Mouse (Mus musculus) hindbrain, embryonic 12.5 days (tissue): ENCODE measurements around the gene Coro1b. TPM values are rescaled to one million over a fixed set of nuclear protein-coding genes. Genes with fewer than 3 reads are reported as not detected.
"Not testable (repeated sequence)": the region's sequence is repeated elsewhere in the genome, so short reads cannot be mapped to it uniquely, and the experiment has no call there.

Experiments
- ATAC-seq: fragments of 200-750 bp; cut with Nextera tagmentation; 2 replicates; pipeline ENCODE4 v1.8.0; 2017; ENCODE audit warnings: moderate TSS enrichment; ENCODE audit not compliant: low FRiP score
- H3K27ac ChIP-seq: fragments of 300-500 bp; sonication (generic); 2 replicates; pipeline ENCODE4 v1.5.1; 2016; ENCODE audit warnings: mild to moderate bottlenecking
- H3K27me3 ChIP-seq: fragments of 300-500 bp; sonication (generic); 2 replicates; pipeline ENCODE4 v1.6.1; 2016; ENCODE audit warnings: mild to moderate bottlenecking
- H3K36me3 ChIP-seq: fragments of 300-500 bp; sonication (generic); 2 replicates; pipeline ENCODE4 v1.6.1; 2016; ENCODE audit warnings: mild to moderate bottlenecking
- H3K4me1 ChIP-seq: fragments of 300-500 bp; sonication (generic); 2 replicates; pipeline ENCODE4 v1.6.1; 2016
- H3K4me2 ChIP-seq: fragments of 300-500 bp; sonication (generic); replicated peaks from 2 replicates; pipeline ENCODE4 v1.6.1; 2016; ENCODE audit warnings: mild to moderate bottlenecking
- H3K4me3 ChIP-seq: fragments of 300-500 bp; sonication (generic); 2 replicates; pipeline ENCODE4 v1.5.1; 2016; ENCODE audit warnings: mild to moderate bottlenecking
- H3K9ac ChIP-seq: fragments of 300-500 bp; sonication (generic); 2 replicates; pipeline ENCODE4 v1.6.1; 2016; ENCODE audit warnings: mild to moderate bottlenecking, moderate library complexity
- H3K9me3 ChIP-seq: fragments of 300-500 bp; sonication (generic); replicated peaks from 2 replicates; pipeline ENCODE4 v1.6.1; 2016; ENCODE audit warnings: mild to moderate bottlenecking
- WGBS: fragments of 180-500 bp; shearing (Covaris S2); methylation state at CpG from one replicate; pipeline ENCODE4 v1.1.7; 2016; 5-methylcytosine and 5-hydroxymethylcytosine counted together
- polyA plus RNA-seq: library from polyadenylated mRNA; unstranded; fragments of >200 nt; fragmentation: Nextera tagmentation; extraction: Ambion mirVana; gene quantifications from 2 replicates; pipeline ENCODE4 v1.2.1, GENCODE M21; 2016

Coro1b gene
- polyA plus RNA-seq, 1 experiment from 2014 or later, result 128 TPM

DNA sequence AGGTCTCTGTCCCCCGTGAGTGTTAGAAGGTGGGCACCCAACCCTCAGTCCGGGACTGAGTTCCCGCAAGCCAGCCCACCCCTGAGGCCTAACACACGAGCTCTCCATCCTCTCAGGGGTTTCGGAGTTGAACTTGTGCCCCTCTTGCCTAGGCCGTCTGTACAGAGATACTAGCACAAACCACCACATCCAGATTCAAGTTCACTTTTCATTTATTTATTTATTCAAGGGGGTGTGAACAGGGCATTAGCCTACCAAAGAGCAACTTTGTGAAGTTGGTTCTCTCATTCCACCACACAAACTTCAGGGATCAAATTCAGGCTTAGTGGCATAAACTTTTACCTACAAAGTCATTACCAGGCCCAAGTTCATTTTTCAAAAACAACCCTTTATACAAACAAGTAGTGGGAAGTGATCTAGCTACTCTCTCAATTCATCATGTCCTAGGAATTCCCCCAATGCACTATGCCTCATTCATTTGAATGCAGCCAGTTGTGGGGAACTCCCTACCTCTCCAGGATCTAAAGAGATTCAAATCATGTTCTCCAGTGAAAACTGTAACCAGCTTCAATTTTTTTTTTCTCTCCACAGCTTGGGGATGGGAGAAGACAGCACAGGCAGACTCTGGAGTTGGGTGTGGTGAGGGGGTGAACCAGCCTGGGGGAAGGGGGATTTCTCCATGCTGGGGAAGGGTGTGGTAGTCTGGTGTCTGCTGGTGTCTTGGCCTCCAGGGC lies 13.0 kb upstream of the Coro1b start:
- ATAC-seq, H3K4me3 ChIP-seq, H3K27ac ChIP-seq, H3K9ac ChIP-seq, H3K27me3 ChIP-seq, H3K9me3 ChIP-seq, H3K4me1 ChIP-seq, H3K4me2 ChIP-seq: not testable (repeated sequence)
- H3K36me3 ChIP-seq, result peaks cover 29% of the 10 kb centered on the region
- WGBS, result 82% methylated on average over 6 of the region's 6 CpGs

DNA sequence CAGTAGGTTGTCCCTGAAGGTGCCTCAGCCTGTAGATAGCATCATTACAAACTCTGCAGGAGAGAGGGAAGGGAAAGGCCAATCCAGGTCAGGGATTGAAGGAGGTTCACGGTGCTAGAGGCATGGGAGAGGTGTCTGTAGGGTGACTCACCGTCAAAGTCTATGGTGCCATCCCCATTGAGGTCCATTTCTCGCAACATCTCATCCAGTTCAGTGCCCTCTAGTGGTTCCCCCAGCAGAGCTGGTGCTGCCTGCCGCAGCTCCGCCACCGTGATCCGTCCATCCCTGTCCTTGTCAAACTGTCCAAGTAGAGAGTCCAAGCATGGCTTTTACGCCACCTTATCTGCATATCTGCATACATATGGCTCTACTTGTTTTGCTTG lies 12.5 kb upstream of the Coro1b start:
- not testable (repeated sequence) for H3K4me3 ChIP-seq, H3K27me3 ChIP-seq, ATAC-seq, H3K4me2 ChIP-seq, H3K4me1 ChIP-seq, H3K9me3 ChIP-seq, H3K9ac ChIP-seq, H3K27ac ChIP-seq
- peaks cover 24% of the 10 kb centered on the region for H3K36me3 ChIP-seq
- 20% methylated on average over 8 of the region's 8 CpGs for WGBS

DNA sequence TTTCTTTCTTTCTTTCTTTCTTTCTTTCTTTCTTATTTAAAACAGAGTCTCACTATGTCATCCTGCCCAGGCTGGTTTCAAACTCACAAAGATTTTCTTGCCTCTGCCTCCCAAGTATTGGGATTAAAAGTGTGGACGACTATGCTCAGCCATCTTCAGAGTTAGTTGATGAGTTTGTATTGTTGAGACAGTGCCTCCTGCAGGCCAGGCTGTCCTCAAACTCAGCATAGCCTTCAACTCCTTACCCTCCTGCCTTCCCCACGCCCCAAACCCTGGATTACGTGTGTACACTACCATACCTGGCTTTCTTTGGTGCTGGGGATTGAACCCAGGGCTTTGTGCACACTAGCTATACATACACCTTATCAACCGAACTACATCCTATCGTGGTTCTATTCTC lies 12.0 kb upstream of the Coro1b start:
- 80% methylated on average over 5 of the region's 5 CpGs for WGBS
- no peaks in the 10 kb centered on the region for H3K4me1 ChIP-seq
- H3K36me3 ChIP-seq, result peaks cover 19% of the 10 kb centered on the region
- H3K9ac ChIP-seq, result no peak overlapping the region
- no peak overlapping the region for H3K4me3 ChIP-seq
- no peaks in the 10 kb centered on the region for H3K9me3 ChIP-seq
- H3K4me2 ChIP-seq, result no peak overlapping the region
- ATAC-seq, result no peak
- no peak overlapping the region for H3K27ac ChIP-seq
- H3K27me3 ChIP-seq, result no peaks in the 10 kb centered on the region

DNA sequence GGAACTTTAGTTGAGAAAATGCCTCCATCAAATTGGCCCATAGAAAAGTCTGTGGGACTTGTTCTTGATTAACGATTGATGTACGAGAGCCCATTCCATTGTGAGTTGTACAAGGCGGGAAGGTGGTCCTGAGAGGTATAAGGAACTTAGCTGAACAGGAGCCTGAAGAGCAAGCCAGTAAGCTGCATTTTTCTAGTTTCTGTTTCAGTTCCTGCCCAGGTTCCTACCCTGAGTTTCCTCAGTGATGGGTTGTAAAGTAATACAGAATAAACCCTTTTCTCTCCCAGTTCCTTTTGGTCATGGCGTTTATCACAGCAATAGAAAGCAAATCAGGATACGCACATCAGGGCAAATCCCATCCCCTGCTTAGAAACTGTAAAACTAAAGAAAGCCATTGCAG lies 10.5 kb upstream of the Coro1b start:
- H3K4me3 ChIP-seq, result no peak overlapping the region
- no peaks in the 10 kb centered on the region for H3K4me1 ChIP-seq
- no peaks in the 10 kb centered on the region for H3K27me3 ChIP-seq
- H3K9ac ChIP-seq, result no peak overlapping the region
- WGBS, result 84% methylated on average over 5 of the region's 5 CpGs
- H3K9me3 ChIP-seq, result no peaks in the 10 kb centered on the region
- no peak for ATAC-seq
- no peak overlapping the region for H3K27ac ChIP-seq
- peaks cover 6% of the 10 kb centered on the region; the same call in 1 of the 2 replicates for H3K36me3 ChIP-seq
- no peak overlapping the region for H3K4me2 ChIP-seq

DNA sequence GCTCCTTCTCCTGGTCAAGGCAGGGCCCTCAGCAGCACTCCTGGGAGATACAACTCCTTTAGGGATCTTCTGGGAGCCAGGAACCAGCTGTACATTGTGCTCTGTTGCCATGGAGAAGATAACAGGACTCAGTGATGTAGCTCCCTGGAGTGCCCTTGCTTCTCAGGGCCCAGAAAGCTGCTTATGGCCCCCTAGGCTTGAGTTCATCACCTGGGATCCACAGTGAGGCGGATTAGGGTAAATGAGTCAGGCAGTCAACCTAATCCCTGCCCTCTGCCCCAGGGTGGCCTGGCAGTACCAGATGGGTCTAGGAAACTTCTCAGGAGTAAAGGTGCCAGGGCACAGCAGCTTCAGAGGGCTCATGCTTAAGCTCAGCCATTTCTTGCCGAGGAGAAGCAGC lies 9.0 kb upstream of the Coro1b start, which contains the start of gene Gpr152:
TSS of gene Gpr152 (plus strand) at position 342 of the 400 bp plus-strand sequence.
- Histone ChIP-seq H3K9ac (0 out of 2 replicates have a peak within 1 kb of the TSS, but pooled peaks have one; percentile 8), H3K9me3 (no peaks in the 10 kb centered on the region)

DNA sequence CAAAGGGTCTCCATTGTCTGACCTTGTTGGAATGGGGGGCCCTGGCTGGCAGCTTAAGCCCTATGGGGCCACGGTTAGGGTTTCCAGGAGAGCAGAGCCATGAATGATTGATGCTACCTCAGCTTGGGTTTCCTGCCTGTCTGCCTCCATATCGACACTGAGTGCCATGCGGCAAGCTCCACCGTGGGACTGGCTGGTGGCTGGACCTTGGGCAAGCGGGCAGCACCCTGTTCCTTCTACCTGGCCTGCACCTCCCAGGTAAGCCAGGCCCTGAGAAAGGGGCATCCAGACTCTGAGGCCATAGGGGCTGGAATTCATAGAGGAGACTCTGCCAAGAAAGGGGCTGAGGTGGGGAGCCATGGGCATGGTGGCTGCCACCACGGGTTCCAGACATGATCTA lies 8.3 kb upstream of the Coro1b start:
- Histone ChIP-seq H3K27ac (no peak overlapping the region), H3K9ac (no peak overlapping the region), H3K36me3 (no peaks in the 10 kb centered on the region), H3K4me2 (no peak overlapping the region), H3K4me1 (no peaks in the 10 kb centered on the region), H3K27me3 (no peaks in the 10 kb centered on the region), H3K9me3 (no peaks in the 10 kb centered on the region), H3K4me3 (no peak overlapping the region)
- 84% methylated on average over 6 of the region's 6 CpGs for WGBS
- ATAC-seq, result no peak

More for the DNA sequence above, 9.0 kb upstream of the Coro1b start, which contains the start of gene Gpr152:
- no peak for ATAC-seq
- H3K27me3 ChIP-seq, result no peaks in the 10 kb centered on the region
- no peak within 1 kb of the TSS for H3K4me2 ChIP-seq
- 75% methylated on average over 2 of the region's 2 CpGs for WGBS
- H3K4me1 ChIP-seq, result no peaks in the 10 kb centered on the region
- H3K36me3 ChIP-seq, result no peaks in the 10 kb centered on the region
- no peak within 1 kb of the TSS for H3K4me3 ChIP-seq
- H3K27ac ChIP-seq, result no peak within 1 kb of the TSS

DNA sequence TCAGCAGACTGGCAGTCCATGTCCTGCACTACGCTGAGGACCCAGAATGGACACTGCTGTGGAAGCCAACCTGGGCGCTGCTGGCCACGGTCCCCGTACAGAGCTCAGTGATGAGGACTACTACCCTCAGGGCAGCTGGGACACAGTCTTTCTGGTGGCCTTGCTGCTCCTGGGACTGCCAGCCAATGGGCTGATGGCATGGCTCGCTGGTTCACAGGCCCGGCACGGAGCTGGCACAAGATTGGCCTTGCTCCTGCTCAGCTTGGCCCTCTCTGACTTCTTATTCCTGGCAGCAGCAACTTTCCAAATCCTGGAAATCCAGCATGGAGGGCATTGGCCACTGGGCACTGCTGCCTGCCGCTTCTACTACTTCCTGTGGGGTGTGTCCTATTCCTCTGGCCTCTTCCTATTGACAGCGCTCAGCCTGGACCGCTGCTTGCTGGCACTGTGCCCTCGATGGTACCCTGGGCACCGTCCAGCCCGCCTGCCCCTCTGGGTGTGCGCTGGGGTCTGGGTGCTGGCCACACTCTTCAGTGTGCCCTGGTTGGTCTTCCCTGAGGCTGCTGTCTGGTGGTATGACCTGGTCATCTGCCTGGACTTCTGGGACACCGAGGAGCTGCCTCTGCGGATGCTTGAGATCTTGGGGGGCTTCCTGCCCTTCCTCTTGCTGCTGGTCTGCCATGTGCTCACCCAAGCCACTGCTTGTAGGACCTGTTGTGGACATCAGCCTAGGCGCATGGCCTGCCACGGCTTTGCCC lies 5.8 kb upstream of the Coro1b start:
- peaks cover 2% of the 10 kb centered on the region for H3K4me1 ChIP-seq
- H3K9ac ChIP-seq, result no peak overlapping the region
- H3K4me2 ChIP-seq, result no peak overlapping the region
- H3K4me3 ChIP-seq, result no peak overlapping the region
- H3K9me3 ChIP-seq, result no peaks in the 10 kb centered on the region
- no peaks in the 10 kb centered on the region for H3K27me3 ChIP-seq
- no peak overlapping the region for H3K27ac ChIP-seq
- ATAC-seq, result no peak
- 93% methylated on average over 18 of the region's 18 CpGs for WGBS
- no peaks in the 10 kb centered on the region for H3K36me3 ChIP-seq

DNA sequence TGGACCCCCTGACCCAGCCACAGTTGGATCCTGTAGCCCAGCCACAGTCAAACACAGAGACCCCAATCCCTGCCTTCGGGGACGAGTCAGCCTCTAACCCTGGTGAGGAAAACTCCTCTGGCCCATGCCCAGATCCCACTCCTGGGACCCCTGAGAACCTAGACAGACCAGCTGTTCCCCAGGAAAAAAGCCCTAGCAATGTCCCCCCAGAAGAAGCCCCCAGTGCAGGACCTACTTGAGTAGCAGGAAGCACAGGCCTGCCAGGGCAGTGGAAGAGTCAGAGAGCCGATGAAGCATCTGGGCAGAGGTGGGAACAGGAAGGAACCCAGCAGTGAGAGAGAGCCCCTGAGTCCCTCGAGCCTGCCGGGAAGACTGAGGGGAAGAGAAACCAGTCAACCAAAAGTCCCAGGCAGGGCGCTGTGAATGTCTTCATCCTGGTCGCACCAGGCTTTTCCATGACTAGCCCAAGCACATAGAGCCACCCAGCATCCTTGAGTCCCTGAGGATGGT lies 4.6 kb upstream of the Coro1b start, which contains the start of gene Cabp4:
TSS of gene Cabp4 (minus strand) at position 275 of the 510 bp plus-strand sequence.
- no peak within 1 kb of the TSS for H3K4me2 ChIP-seq
- 82% methylated on average over 7 of the region's 7 CpGs for WGBS
- no peak for ATAC-seq
- H3K4me1 ChIP-seq, result peaks cover 8% of the 10 kb centered on the region
- no peak within 1 kb of the TSS for H3K27ac ChIP-seq
- H3K4me3 ChIP-seq, result no peak within 1 kb of the TSS
- H3K9me3 ChIP-seq, result no peaks in the 10 kb centered on the region
- H3K27me3 ChIP-seq, result no peaks in the 10 kb centered on the region
- H3K9ac ChIP-seq, result no peak within 1 kb of the TSS
- no peaks in the 10 kb centered on the region for H3K36me3 ChIP-seq

DNA sequence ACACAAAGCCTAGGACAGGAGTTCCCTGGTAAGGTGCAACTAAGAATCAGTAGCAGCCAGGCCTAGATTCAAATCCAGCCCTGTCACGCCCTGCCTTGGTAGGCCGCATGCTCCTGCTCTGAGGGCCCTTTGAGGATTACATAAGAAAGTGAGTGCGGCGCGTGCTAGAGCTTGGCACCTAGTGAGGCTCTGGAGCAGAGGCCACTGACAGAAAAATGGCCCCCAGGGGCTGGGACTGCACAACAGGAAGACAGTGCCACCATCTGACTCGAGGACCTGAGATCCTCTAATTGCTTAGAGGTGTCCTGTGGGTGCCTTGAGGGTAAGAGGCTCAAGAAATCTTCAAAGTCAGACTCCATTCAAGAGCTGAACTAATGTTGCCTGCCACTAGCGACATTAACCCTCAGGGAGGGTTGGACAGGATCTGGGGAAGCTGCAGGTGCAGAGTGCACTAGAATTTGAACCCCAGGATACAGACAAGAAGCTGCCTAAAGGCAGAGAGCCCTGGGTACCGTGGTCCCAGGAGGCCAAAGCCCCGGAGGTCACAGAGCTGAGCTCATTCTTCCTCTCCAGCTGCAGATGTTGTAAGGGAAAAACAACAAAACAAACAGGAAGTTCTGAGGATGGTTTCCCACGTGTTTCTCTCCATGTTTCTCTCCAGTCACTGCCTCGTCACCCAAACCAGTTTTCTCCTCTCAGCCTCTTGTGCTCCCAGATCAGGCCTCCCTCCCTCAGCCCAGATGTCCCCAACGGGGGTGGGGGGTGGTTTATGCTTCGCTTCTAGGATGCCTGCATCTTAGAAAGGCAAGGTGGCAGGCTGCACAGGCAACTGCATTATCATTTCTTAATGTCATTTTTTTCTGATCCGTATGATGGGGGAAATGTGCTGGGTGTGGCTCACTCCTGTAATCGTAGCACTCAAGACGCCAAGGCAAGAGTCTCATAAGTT lies 3.6 kb upstream of the Coro1b start:
- no peak overlapping the region for H3K9ac ChIP-seq
- WGBS, result 88% methylated on average over 16 of the region's 16 CpGs
- H3K36me3 ChIP-seq, result no peaks in the 10 kb centered on the region
- no peak overlapping the region for H3K27ac ChIP-seq
- H3K4me1 ChIP-seq, result peaks cover 18% of the 10 kb centered on the region
- ATAC-seq, result no peak
- H3K27me3 ChIP-seq, result no peaks in the 10 kb centered on the region
- H3K9me3 ChIP-seq, result no peaks in the 10 kb centered on the region
- no peak overlapping the region for H3K4me2 ChIP-seq
- no peak overlapping the region for H3K4me3 ChIP-seq

DNA sequence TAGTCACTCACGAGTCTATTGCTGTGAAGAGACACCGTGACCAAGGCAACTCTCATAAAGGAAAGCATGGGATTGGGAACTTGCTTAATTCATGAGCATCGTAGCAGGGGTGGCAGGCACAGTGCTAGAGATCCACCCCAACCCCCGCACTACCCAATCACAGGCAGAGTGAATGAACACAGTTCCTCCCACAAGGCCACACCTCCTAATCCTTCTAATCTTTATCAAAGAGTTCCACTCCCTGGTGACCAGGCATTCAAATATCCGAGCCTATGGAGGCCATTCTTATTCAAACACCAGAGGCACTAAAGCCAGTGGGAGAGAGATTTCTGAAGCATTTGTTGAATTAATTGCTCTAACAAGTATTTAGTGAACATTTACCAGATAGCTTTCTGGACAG lies 2.5 kb upstream of the Coro1b start:
- Histone ChIP-seq H3K9ac (no peak overlapping the region), H3K9me3 (no peaks in the 10 kb centered on the region), H3K4me3 (no peak overlapping the region), H3K36me3 (peaks cover 10% of the 10 kb centered on the region), H3K27ac (no peak overlapping the region), H3K4me2 (no peak overlapping the region), H3K4me1 (peaks cover 26% of the 10 kb centered on the region), H3K27me3 (no peaks in the 10 kb centered on the region)
- WGBS, result 85% methylated on average over 5 of the region's 5 CpGs
- ATAC-seq, result no peak

DNA sequence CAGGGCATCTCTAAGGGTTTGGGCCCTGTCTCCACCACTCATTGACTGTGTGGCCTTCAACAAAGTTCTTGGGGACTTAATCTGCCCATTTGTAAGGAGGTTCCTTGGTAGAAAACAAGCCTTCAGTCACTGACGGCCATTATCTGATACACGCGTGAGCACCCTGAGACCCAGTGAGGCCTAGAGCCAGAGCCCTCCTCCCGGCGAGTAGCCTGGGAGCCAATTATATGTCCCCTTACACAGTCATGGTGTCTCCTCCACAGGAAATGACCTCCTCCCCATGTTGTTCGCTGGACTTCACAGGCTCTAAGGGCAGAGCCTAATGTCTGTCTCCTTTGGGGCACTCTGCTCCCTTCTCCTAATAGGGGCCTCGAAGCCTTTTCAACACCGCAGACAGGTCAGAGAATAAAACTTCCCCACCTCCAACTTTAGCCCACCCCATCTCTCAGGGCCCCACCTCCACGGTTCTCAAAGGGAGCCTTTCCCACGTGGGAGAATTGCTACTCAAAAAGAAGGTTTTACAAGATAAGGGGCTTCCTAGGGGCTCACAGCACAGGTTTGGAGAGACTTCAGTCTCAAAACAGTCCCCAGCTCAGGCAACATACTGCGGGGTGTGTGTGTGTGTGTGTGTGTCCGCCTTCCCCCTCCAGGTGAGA lies 1.9 kb upstream of the Coro1b start:
- Histone ChIP-seq H3K27ac (no peak overlapping the region), H3K4me3 (no peak overlapping the region), H3K4me2 (no peak overlapping the region), H3K27me3 (no peaks in the 10 kb centered on the region), H3K9me3 (no peaks in the 10 kb centered on the region), H3K9ac (no peak overlapping the region), H3K4me1 (peaks cover 26% of the 10 kb centered on the region), H3K36me3 (peaks cover 15% of the 10 kb centered on the region)
- ATAC-seq, result no peak
- 60% methylated on average over 12 of the region's 12 CpGs for WGBS
